ENCODE assay signal across 15 mouse cellular contexts in the genomic region with DNA sequence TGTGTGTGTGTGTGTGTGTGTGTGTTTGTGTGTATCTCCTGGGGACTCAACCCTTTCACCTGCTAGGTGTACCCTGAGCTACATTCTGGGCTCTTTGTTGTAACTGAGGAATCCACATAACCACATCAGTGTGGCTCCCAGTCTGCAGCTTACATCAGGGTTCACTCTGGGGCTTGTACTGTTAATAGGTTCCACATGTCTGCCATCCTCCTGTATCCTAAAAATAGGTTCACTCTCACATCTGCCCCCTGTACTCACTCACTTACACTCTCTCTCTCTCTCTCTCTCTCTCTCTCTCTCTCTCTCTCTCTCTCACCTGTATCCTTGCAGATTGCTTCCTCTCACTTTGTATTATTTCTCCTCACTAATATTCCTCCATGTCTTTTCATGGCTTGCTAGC. TPM values are rescaled to one million over a fixed set of nuclear protein-coding genes. Genes with fewer than 3 reads are reported as not detected.
A peak's percentile ranks its signal among the peaks of the same experiment; 100 is the strongest.
DNase-seq lines count a peak whose midpoint lies in the region; ATAC-seq and TF ChIP-seq lines count a peak whose summit lies in the region.
"Had no signal": no experiment of that assay in that cellular context is flagged by ENCODE, and none has a peak within 500 bp of the region (broad histone marks: within the 10 kb centered on the region; RNA-seq: fewer than 3 reads in every experiment).

No protein-coding gene starts in this region.

- TF ChIP-seq CTCF in heart, postnatal 0 days (IDR thresholded peaks at IDR 0.05; ENCODE audit: low read depth): no peak
- TF ChIP-seq CTCF in cerebellum, adult 2 months (IDR thresholded peaks at IDR 0.05; ENCODE audit: borderline replicate concordance, insufficient read depth, low read depth, low read length): no peak

- no peak overlapping the region for H3K4me3 ChIP-seq in heart, postnatal 0 days (ENCODE audit: low read depth, low read length)
- H3K4me3 ChIP-seq in cerebellum, adult 2 months (replicated peaks; ENCODE audit: insufficient read depth, low read depth, low read length): no peak overlapping the region
- H3K4me3 ChIP-seq: midbrain, embryonic 13.5 days; myocyte had no signal

- no peak overlapping the region for H3K9ac ChIP-seq in heart, postnatal 0 days (replicated peaks; ENCODE audit: low read depth, low read length)
- H3K9ac ChIP-seq: midbrain, embryonic 13.5 days had no signal

- DNase-seq in heart, adult 11 months: peak; percentile 90
- DNase-seq in heart, postnatal 36 days: no peak
- peak; percentile 35 for DNase-seq in heart, adult 8-10 months (ENCODE audit: low spot score)
- DNase-seq in heart, postnatal 0 days (ENCODE audit: low spot score): peak; percentile 72
- DNase-seq in cerebellum, adult 11 months: no peak
- no peak for DNase-seq in cerebellum, adult 2 months
- DNase-seq in frontal cortex, postnatal 25 days (ENCODE audit: low spot score in 2 of 2): no peak
- DNase-seq: B cell, adult 2 months; kidney, adult 2 months; lung, adult 2 months; right cerebral cortex, adult 18-20 months had no signal

- intact Hi-C loops in heart, postnatal 36 days (cut with DNase I): loop anchor here (5.0 kb wide), 2 partner anchors 38 to 103 kb away; no protein-coding TSS in a partner anchor

- peaks cover 17% of the 10 kb centered on the region; the same call in 1 of the 2 replicates for H3K4me1 ChIP-seq in heart, postnatal 0 days (ENCODE audit: control insufficient read depth, insufficient read depth)
- H3K4me1 ChIP-seq in cerebellum, adult 2 months (ENCODE audit: control insufficient read depth, insufficient read depth, low read length): no peaks in the 10 kb centered on the region
- H3K4me1 ChIP-seq: midbrain, embryonic 13.5 days had no signal

- no peaks in the 10 kb centered on the region for H3K9me3 ChIP-seq in heart, postnatal 0 days (replicated peaks; ENCODE audit: control insufficient read depth, low read length)
- H3K9me3 ChIP-seq: midbrain, embryonic 13.5 days had no signal

- TF ChIP-seq EP300 in heart, postnatal 0 days (IDR thresholded peaks at IDR 0.05; ENCODE audit: low read depth): 0 out of 2 replicates have a peak, but pooled peaks have one; percentile 26

- ATAC-seq in heart, postnatal 0 days (ENCODE audit: insufficient read depth, low read depth): peak; percentile 91
- ATAC-seq: forebrain, embryonic 16.5 days; midbrain, embryonic 13.5 days had no signal

- H3K27ac ChIP-seq in heart, postnatal 0 days (ENCODE audit: low read depth): peak overlapping the region; percentile 83
- no peak overlapping the region for H3K27ac ChIP-seq in cerebellum, adult 2 months (ENCODE audit: insufficient read depth, low read length)
- H3K27ac ChIP-seq: macrophage; midbrain, embryonic 13.5 days had no signal

- no peak for TF ChIP-seq POLR2A in cerebellum, adult 2 months (IDR thresholded peaks at IDR 0.05; ENCODE audit: borderline replicate concordance, insufficient read depth, low read length)

- H3K4me2 ChIP-seq in heart, postnatal 0 days (ENCODE audit: low read depth, low read length): no peak overlapping the region
- H3K4me2 ChIP-seq: midbrain, embryonic 13.5 days had no signal

- no peaks in the 10 kb centered on the region for H3K27me3 ChIP-seq in heart, postnatal 0 days (ENCODE audit: control insufficient read depth, insufficient read depth, low read length)
- H3K27me3 ChIP-seq in cerebellum, adult 2 months (ENCODE audit: control insufficient read depth, insufficient read depth, low read length): no peaks in the 10 kb centered on the region

- H3K36me3 ChIP-seq in heart, postnatal 0 days (replicated peaks; ENCODE audit: control insufficient read depth, insufficient read depth, low read length): peaks cover 21% of the 10 kb centered on the region; the same call in 1 of the 2 replicates

RNA-seq across cellular contexts. Expression of gene Tango6, which starts 51.4 kb away (rescaled TPM):
- 10 to 100 TPM; 10.7 to 11.2 TPM for total RNA-seq in heart, postnatal 36 days (2021)
- 10 to 100 TPM in 3 of 4 experiments, 1 to 10 TPM in 1; 9.9 to 11.0 (median 10.8) TPM for total RNA-seq in heart, adult 8-10 months (2022)
- total RNA-seq in heart, postnatal 0 days (2014; rRNA removed; ENCODE audit: low replicate concordance): 8.0 and 13.5 TPM in 2 replicates
- polyA plus RNA-seq in heart, postnatal 0 days (2015; fragmentation: Nextera tagmentation; extraction: Ambion mirVana): 4.0 and 4.3 TPM in 2 replicates
- polyA plus RNA-seq in cerebellum, adult 2 months (2012; rRNA removed): 5.3 and 5.5 TPM in 2 replicates

Comparison
In these comparisons a context has a peak if more than half of its experiments do, and no peak if none do; other contexts are left out.
1. DNase-seq: peak in heart, adult 11 months (single experiment), heart, adult 8-10 months (single experiment) and heart, postnatal 0 days (single experiment); none in heart, postnatal 36 days (0 of 2), cerebellum, adult 11 months (single experiment), cerebellum, adult 2 months (0 of 2) and frontal cortex, postnatal 25 days (0 of 2).